Mouse (Mus musculus): ENCODE results near the gene Tspan5.

Gene Tspan5

GRCm38 (mm10) chr3:138741649-138742565 lies at the start of gene Tspan5:
Tspan5 (plus strand) TSS chr3:138742195.
- DNase-seq (ENCODE audit: low read depth, low spot score), result no peak

- DNase-seq (ENCODE audit: low read depth, low spot score), result no peak
Observed at GRCm38 (mm10) chr3:138692302-138692701, 49.7 kb upstream of the Tspan5 start.

- no peak for DNase-seq (ENCODE audit: low read depth, low spot score)
Observed at GRCm38 (mm10) chr3:138703399-138703798, 38.6 kb upstream of the Tspan5 start.

GRCm38 (mm10) chr3:138704469-138704868 lies 37.5 kb upstream of the Tspan5 start:
- no peak for DNase-seq (ENCODE audit: low read depth, low spot score)

GRCm38 (mm10) chr3:138705875-138706274 lies 36.1 kb upstream of the Tspan5 start:
- DNase-seq (ENCODE audit: low read depth, low spot score), result no peak

GRCm38 (mm10) chr3:138709183-138709582 lies 32.8 kb upstream of the Tspan5 start:
- DNase-seq (ENCODE audit: low read depth, low spot score), result no peak

GRCm38 (mm10) chr3:138711971-138712370 lies 30.0 kb upstream of the Tspan5 start:
- DNase-seq (ENCODE audit: low read depth, low spot score), result no peak

GRCm38 (mm10) chr3:138712452-138713140 lies 29.4 kb upstream of the Tspan5 start:
- peak; percentile 18 for DNase-seq (ENCODE audit: low read depth, low spot score)

GRCm38 (mm10) chr3:138713141-138713540 lies 28.9 kb upstream of the Tspan5 start:
- no peak for DNase-seq (ENCODE audit: low read depth, low spot score)

GRCm38 (mm10) chr3:138714788-138715187 lies 27.2 kb upstream of the Tspan5 start:
- no peak for DNase-seq (ENCODE audit: low read depth, low spot score)

- no peak for DNase-seq (ENCODE audit: low read depth, low spot score)
Observed at GRCm38 (mm10) chr3:138715212-138715611, 26.8 kb upstream of the Tspan5 start.

- no peak for DNase-seq (ENCODE audit: low read depth, low spot score)
Observed at GRCm38 (mm10) chr3:138717040-138717439, 25.0 kb upstream of the Tspan5 start.

GRCm38 (mm10) chr3:138722152-138722551 lies 19.8 kb upstream of the Tspan5 start:
- no peak for DNase-seq (ENCODE audit: low read depth, low spot score)

GRCm38 (mm10) chr3:138727571-138727970 lies 14.4 kb upstream of the Tspan5 start:
- DNase-seq (ENCODE audit: low read depth, low spot score), result no peak

- DNase-seq (ENCODE audit: low read depth, low spot score), result no peak
Observed at GRCm38 (mm10) chr3:138728840-138729239, 13.2 kb upstream of the Tspan5 start.

- DNase-seq (ENCODE audit: low read depth, low spot score), result no peak
Observed at GRCm38 (mm10) chr3:138730812-138731211, 11.2 kb upstream of the Tspan5 start.

GRCm38 (mm10) chr3:138735760-138736159 lies 6.2 kb upstream of the Tspan5 start:
- DNase-seq (ENCODE audit: low read depth, low spot score), result no peak

- no peak for DNase-seq (ENCODE audit: low read depth, low spot score)
Observed at GRCm38 (mm10) chr3:138739150-138739700, 2.8 kb upstream of the Tspan5 start.

GRCm38 (mm10) chr3:138740291-138740690 lies 1.7 kb upstream of the Tspan5 start:
- DNase-seq (ENCODE audit: low read depth, low spot score), result no peak

GRCm38 (mm10) chr3:138740843-138741540 lies 1.0 kb upstream of the Tspan5 start:
- no peak for DNase-seq (ENCODE audit: low read depth, low spot score)

- no peak for DNase-seq (ENCODE audit: low read depth, low spot score)
Observed at GRCm38 (mm10) chr3:138742566-138742930, 553 bp downstream of the Tspan5 start.

All from telencephalon, adult 2 months (tissue).